Mouse (Mus musculus) myocyte (in vitro differentiated cells): ENCODE results near the gene Tpbpb. TPM values are rescaled to one million over a fixed set of nuclear protein-coding genes. Genes with fewer than 3 reads are reported as not detected.

Experiments used
- H3K27me3 ChIP-seq: one replicate; pipeline ENCODE4 v1.6.1; 2011; ENCODE audit not compliant: control insufficient read depth, insufficient read depth, insufficient read length
- H3K36me3 ChIP-seq: one replicate; pipeline ENCODE4 v1.6.1; 2011; ENCODE audit not compliant: control insufficient read depth, insufficient read depth
- H3K4me2 ChIP-seq: one replicate; pipeline ENCODE4 v1.6.1; 2011; ENCODE audit warnings: low read depth, control low read depth
- H3K4me3 ChIP-seq: one replicate; pipeline ENCODE4 v1.5.1; 2011; ENCODE audit warnings: mild to moderate bottlenecking, control low read depth, moderate library complexity
- H3K79me2 ChIP-seq: one replicate; pipeline ENCODE4 v1.6.1; 2011; ENCODE audit not compliant: control insufficient read depth, insufficient read depth
- H3ac ChIP-seq: one replicate; pipeline ENCODE4 v1.6.1; 2011; ENCODE audit not compliant: control insufficient read depth, insufficient read length
- CEBPB ChIP-seq: IDR thresholded peaks from 2 replicates; pipeline ENCODE4 v1.6.1; 2011; ENCODE audit warnings: mild to moderate bottlenecking, moderate library complexity; ENCODE audit not compliant: poor library complexity, insufficient read depth, severe bottlenecking
- E2F4 ChIP-seq: IDR thresholded peaks from one replicate; pipeline ENCODE4 v1.6.1; 2011; ENCODE audit warnings: mild to moderate bottlenecking, control low read depth, moderate library complexity; ENCODE audit not compliant: insufficient read depth
- MAX ChIP-seq: IDR thresholded peaks from one replicate; pipeline ENCODE4 v1.6.1; 2011; ENCODE audit warnings: low read depth, mild to moderate bottlenecking, control low read depth
- MYOD1 ChIP-seq, 3 experiments: IDR thresholded peaks; one replicate each; pipeline ENCODE4 v1.6.1; 2011; ENCODE audit warnings: control low read depth in 2 of 3, low read depth in 2 of 3, mild to moderate bottlenecking in 2 of 3, moderate library complexity in 1 of 3; ENCODE audit not compliant: insufficient read length in 2 of 3, control insufficient read depth in 1 of 3
- MYOG ChIP-seq, 3 experiments: IDR thresholded peaks; one replicate each; pipeline ENCODE4 v1.6.1; 2011; ENCODE audit warnings: control low read depth in 2 of 3, low read depth in 2 of 3, mild to moderate bottlenecking in 2 of 3; ENCODE audit not compliant: insufficient read length in 2 of 3, control insufficient read depth in 1 of 3, insufficient read depth in 1 of 3
- POLR2A ChIP-seq: IDR thresholded peaks from one replicate; pipeline ENCODE4 v1.6.1; 2011; ENCODE audit warnings: low read depth, mild to moderate bottlenecking, control low read depth, moderate library complexity; ENCODE audit not compliant: insufficient read length
- POLR2AphosphoS2 ChIP-seq: IDR thresholded peaks from one replicate; pipeline ENCODE4 v1.6.1; 2011; ENCODE audit warnings: low read depth, control low read depth; ENCODE audit not compliant: insufficient read length
- REST ChIP-seq: IDR thresholded peaks from one replicate; pipeline ENCODE4 v1.6.1; 2011; ENCODE audit warnings: mild to moderate bottlenecking, control low read depth, moderate library complexity; ENCODE audit not compliant: insufficient read depth, insufficient read length
- SRF ChIP-seq: IDR thresholded peaks from one replicate; pipeline ENCODE4 v1.6.1; 2011; ENCODE audit warnings: low read depth; ENCODE audit not compliant: control insufficient read depth, insufficient read length
- TCF12 ChIP-seq: IDR thresholded peaks from one replicate; pipeline ENCODE4 v1.6.1; 2011; ENCODE audit warnings: mild to moderate bottlenecking, control low read depth; ENCODE audit not compliant: poor library complexity, insufficient read depth, severe bottlenecking
- TCF3 ChIP-seq: IDR thresholded peaks from one replicate; pipeline ENCODE4 v1.6.1; 2011; ENCODE audit warnings: low read depth, control low read depth; ENCODE audit not compliant: insufficient read length
- USF1 ChIP-seq: IDR thresholded peaks from one replicate; pipeline ENCODE4 v1.6.1; 2011; ENCODE audit warnings: low read depth, mild to moderate bottlenecking, control low read depth, moderate library complexity
- polyA plus RNA-seq: library from polyadenylated mRNA; unstranded; fragments of >200 nt; fragmentation: generic; extraction: Trizol; gene quantifications from one replicate; pipeline ENCODE4 v1.2.1, GENCODE M21; 2012; ENCODE audit warnings: missing spikeins

Tpbpb gene
- polyA plus RNA-seq, 1 experiment: not detected

DNA sequence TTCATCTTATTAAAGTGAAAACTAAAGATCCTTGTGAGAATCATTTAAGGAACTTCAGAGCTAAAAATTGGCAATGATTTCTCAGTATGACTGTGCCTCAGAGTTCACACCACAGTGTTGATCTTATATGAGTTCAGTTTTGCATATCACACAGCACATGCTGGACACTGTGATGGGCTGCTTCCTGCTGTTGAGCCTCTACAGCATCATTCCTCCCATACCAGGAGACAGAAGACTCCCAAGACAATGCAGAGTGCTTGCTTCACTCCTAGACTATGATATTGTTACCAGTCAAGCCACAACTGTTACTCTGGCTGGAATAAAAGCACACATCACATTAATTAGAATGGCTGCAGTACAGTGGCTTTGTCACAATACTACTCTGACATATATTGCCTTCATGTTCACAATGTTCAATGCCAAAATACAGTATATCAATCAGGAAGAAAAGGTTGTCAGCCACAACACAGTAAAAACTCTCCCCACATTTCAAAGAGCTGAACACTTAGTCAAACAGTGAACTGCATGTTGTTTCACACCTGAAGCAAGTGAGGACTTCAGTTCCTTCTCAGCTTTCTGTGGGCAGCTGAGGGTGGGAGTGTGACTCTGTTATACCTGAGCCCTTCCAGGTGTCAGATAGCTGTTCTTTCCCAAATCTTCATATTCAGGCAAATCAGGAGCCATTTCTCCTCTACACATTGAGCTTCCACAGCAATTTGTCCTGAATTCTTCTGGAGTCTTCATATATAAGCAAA lies 9.1 kb downstream of the Tpbpb start:
- no peaks in the 10 kb centered on the region for H3K36me3 ChIP-seq
- no peak overlapping the region for H3K4me2 ChIP-seq
- no peak overlapping the region for H3K4me3 ChIP-seq
- no peaks in the 10 kb centered on the region for H3K79me2 ChIP-seq
- H3K27me3 ChIP-seq: no peaks in the 10 kb centered on the region
- no peak overlapping the region for H3ac ChIP-seq
- no peak for TF ChIP-seq USF1
- no peak for TF ChIP-seq MYOD1 (IDR thresholded peaks at IDR 0.05; ENCODE audit: control insufficient read depth in 1 of 3, insufficient read length in 2 of 3, low read depth in 2 of 3)
- no peak for TF ChIP-seq POLR2A
- TF ChIP-seq POLR2AphosphoS2: no peak
- no peak for TF ChIP-seq CEBPB
- no peak for TF ChIP-seq E2F4

DNA sequence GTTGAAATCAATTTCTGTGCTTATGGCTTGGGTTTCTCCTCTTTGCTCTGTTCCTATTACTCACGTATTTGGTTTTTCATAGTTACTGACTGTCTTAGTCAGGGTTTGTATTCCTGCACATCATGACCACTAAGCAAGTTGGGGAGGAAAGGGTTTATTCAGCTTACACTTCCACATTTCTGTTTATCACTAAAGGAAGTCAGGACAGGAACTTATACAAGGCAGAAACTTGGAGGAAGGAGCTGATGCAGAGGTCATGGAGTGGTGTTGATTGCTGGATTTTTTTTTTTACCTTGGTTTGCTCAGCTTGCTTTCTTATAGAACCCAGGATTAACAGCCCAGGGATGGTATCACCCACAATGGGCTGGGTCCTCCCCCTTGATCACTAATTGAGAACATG lies 12.4 kb downstream of the Tpbpb start:
- no peak overlapping the region for H3ac ChIP-seq
- TF ChIP-seq POLR2A (no peak), USF1 (no peak), TCF12 (no peak), CEBPB (no peak), E2F4 (no peak), SRF (no peak), MYOG (IDR thresholded peaks at IDR 0.05; ENCODE audit: control insufficient read depth in 1 of 3, insufficient read depth in 1 of 3, insufficient read length in 2 of 3, low read depth in 2 of 3) (no peak), TCF3 (no peak), POLR2AphosphoS2 (no peak), MYOD1 (IDR thresholded peaks at IDR 0.05; ENCODE audit: control insufficient read depth in 1 of 3, insufficient read length in 2 of 3, low read depth in 2 of 3) (no peak), MAX (no peak), REST (no peak)
- H3K27me3 ChIP-seq: no peaks in the 10 kb centered on the region
- no peaks in the 10 kb centered on the region for H3K36me3 ChIP-seq
- no peaks in the 10 kb centered on the region for H3K79me2 ChIP-seq
- no peak overlapping the region for H3K4me3 ChIP-seq
- no peak overlapping the region for H3K4me2 ChIP-seq

DNA sequence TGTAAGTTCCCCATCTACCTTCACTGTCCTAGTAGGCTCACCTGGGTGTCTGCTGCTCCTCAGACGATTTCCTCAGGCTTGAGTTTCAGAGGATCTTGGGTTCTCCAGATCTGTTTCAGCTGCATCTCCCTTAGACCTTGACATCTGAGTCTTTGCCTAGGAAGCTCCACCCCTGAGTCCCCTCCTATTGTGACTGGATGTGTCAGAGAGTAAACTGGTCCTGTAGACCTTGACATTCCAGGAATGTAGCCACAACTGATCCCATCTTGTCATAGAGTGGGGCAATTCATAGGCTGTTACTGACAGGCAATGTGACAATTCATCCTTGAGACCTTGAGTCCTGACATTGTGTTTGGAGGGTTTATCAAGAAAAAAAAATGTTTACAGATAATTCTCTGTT lies 40.4 kb downstream of the Tpbpb start, which contains the start of gene 4930486L24Rik:
4930486L24Rik (minus strand) TSS at position 195 of the 400 bp plus-strand sequence.
- Histone ChIP-seq H3K27me3 (no peaks in the 10 kb centered on the region), H3ac (no peak within 1 kb of the TSS), H3K79me2 (no peaks in the 10 kb centered on the region), H3K36me3 (no peaks in the 10 kb centered on the region), H3K4me2 (no peak within 1 kb of the TSS), H3K4me3 (no peak within 1 kb of the TSS)
- TF ChIP-seq POLR2A (no peak), SRF (no peak), E2F4 (no peak), POLR2AphosphoS2 (no peak)

Other genes with a start within 250 kb of the Tpbpb start
- not detected for gene BC051665, start 118.5 kb downstream of the Tpbpb start, polyA plus RNA-seq
- gene Ctsll3, start 102.0 kb downstream of the Tpbpb start, polyA plus RNA-seq: not detected
- 0.29 TPM for gene 4930486L24Rik, start 40.4 kb downstream of the Tpbpb start, polyA plus RNA-seq
- 0.31 TPM for gene Gm49392, start 8.0 kb downstream of the Tpbpb start, polyA plus RNA-seq
- gene Ctla2b, start 7.4 kb downstream of the Tpbpb start, polyA plus RNA-seq: 2.2 TPM
- 0.44 TPM for gene Gm49393, start 30.7 kb upstream of the Tpbpb start, polyA plus RNA-seq
- gene Gm49391, start 31.7 kb upstream of the Tpbpb start, polyA plus RNA-seq: 0.76 TPM
- 10.3 TPM for gene Ctla2a, start 31.7 kb upstream of the Tpbpb start, polyA plus RNA-seq
- gene Tpbpa, start 37.1 kb upstream of the Tpbpb start, polyA plus RNA-seq: not detected
- gene Ctsj, start 101.1 kb upstream of the Tpbpb start, polyA plus RNA-seq: not detected
- not detected for gene Ctsq, start 135.8 kb upstream of the Tpbpb start, polyA plus RNA-seq